Mouse (Mus musculus): ENCODE data around the gene Atp6v0a1. TPM values are rescaled to one million over a fixed set of nuclear protein-coding genes. Genes with fewer than 3 reads are reported as not detected.

The Atp6v0a1 gene
- polyA plus RNA-seq, 1 experiment from 2014 or later = 29.4 TPM

- peaks cover under 1% of the 10 kb centered on the region for H3K4me1 ChIP-seq (ENCODE audit: insufficient read depth)
- no peaks in the 10 kb centered on the region for H3K27me3 ChIP-seq (ENCODE audit: insufficient read depth, low read length)
- ATAC-seq = no peak
- H3K9ac ChIP-seq (replicated peaks) = no peak overlapping the region
- H3K9me3 ChIP-seq (ENCODE audit: low read length) = peaks cover 5% of the 10 kb centered on the region
- TF ChIP-seq CTCF (IDR thresholded peaks at IDR 0.05; ENCODE audit: low read depth) = no peak
- no peak for TF ChIP-seq EP300 (IDR thresholded peaks at IDR 0.05; ENCODE audit: low read depth)
- H3K36me3 ChIP-seq (replicated peaks; ENCODE audit: insufficient read depth, low read length) = peaks cover 57% of the 10 kb centered on the region
- H3K4me2 ChIP-seq (ENCODE audit: low read depth, low read length) = no peak overlapping the region
- no peak overlapping the region for H3K27ac ChIP-seq (ENCODE audit: low read depth)
- WGBS (ENCODE audit: insufficient replicate concordance) = 85% methylated on average over 8 of the region's 8 CpGs
- H3K4me3 ChIP-seq (ENCODE audit: low read depth, low read length) = no peak overlapping the region
- no peak for DNase-seq
These were observed 42.4 kb downstream of the Atp6v0a1 start for GRCm38 (mm10) chr11:101051617-101052016.

GRCm38 (mm10) chr11:101052751-101053473, 43.7 kb downstream of the Atp6v0a1 start:
- Histone ChIP-seq H3K27ac (ENCODE audit: low read depth) (peak overlapping the region; percentile 37), H3K36me3 (replicated peaks; ENCODE audit: insufficient read depth, low read length) (peaks cover 57% of the 10 kb centered on the region)

GRCm38 (mm10) chr11:101053974-101054373, 44.7 kb downstream of the Atp6v0a1 start:
- peaks cover 3% of the 10 kb centered on the region for H3K4me1 ChIP-seq (ENCODE audit: insufficient read depth)
- peaks cover 5% of the 10 kb centered on the region for H3K9me3 ChIP-seq (ENCODE audit: low read length)
- peaks cover 56% of the 10 kb centered on the region for H3K36me3 ChIP-seq (replicated peaks; ENCODE audit: insufficient read depth, low read length)
- WGBS (ENCODE audit: insufficient replicate concordance) = 100% methylated on average over 1 of the region's 1 CpGs
- no peak overlapping the region for H3K27ac ChIP-seq (ENCODE audit: low read depth)
- H3K27me3 ChIP-seq (ENCODE audit: insufficient read depth, low read length) = no peaks in the 10 kb centered on the region
- H3K9ac ChIP-seq (replicated peaks) = no peak overlapping the region
- no peak for ATAC-seq
- H3K4me2 ChIP-seq (ENCODE audit: low read depth, low read length) = no peak overlapping the region
- DNase-seq = no peak
- TF ChIP-seq EP300 (IDR thresholded peaks at IDR 0.05; ENCODE audit: low read depth) = no peak
- TF ChIP-seq CTCF (IDR thresholded peaks at IDR 0.05; ENCODE audit: low read depth) = peak; percentile 70
- H3K4me3 ChIP-seq (ENCODE audit: low read depth, low read length) = no peak overlapping the region

More at GRCm38 (mm10) chr11:101052751-101053473, 43.7 kb downstream of the Atp6v0a1 start:
- peaks cover 5% of the 10 kb centered on the region for H3K9me3 ChIP-seq (ENCODE audit: low read length)
- H3K4me2 ChIP-seq (ENCODE audit: low read depth, low read length) = no peak overlapping the region
- peak; percentile 62 for ATAC-seq
- no peak overlapping the region for H3K9ac ChIP-seq (replicated peaks)
- peak; percentile 52 for DNase-seq
- WGBS (ENCODE audit: insufficient replicate concordance) = 67% methylated on average over 10 of the region's 10 CpGs
- no peaks in the 10 kb centered on the region for H3K27me3 ChIP-seq (ENCODE audit: insufficient read depth, low read length)
- no peak for TF ChIP-seq CTCF (IDR thresholded peaks at IDR 0.05; ENCODE audit: low read depth)
- H3K4me1 ChIP-seq (ENCODE audit: insufficient read depth) = peaks cover 3% of the 10 kb centered on the region
- no peak overlapping the region for H3K4me3 ChIP-seq (ENCODE audit: low read depth, low read length)

GRCm38 (mm10) chr11:101055418-101055817, 46.2 kb downstream of the Atp6v0a1 start:
- Histone ChIP-seq H3K36me3 (replicated peaks; ENCODE audit: insufficient read depth, low read length) (peaks cover 45% of the 10 kb centered on the region), H3K4me1 (ENCODE audit: insufficient read depth) (peaks cover 3% of the 10 kb centered on the region), H3K9ac (replicated peaks) (no peak overlapping the region), H3K27me3 (ENCODE audit: insufficient read depth, low read length) (no peaks in the 10 kb centered on the region), H3K4me3 (ENCODE audit: low read depth, low read length) (no peak overlapping the region), H3K9me3 (ENCODE audit: low read length) (peaks cover 5% of the 10 kb centered on the region), H3K27ac (ENCODE audit: low read depth) (no peak overlapping the region), H3K4me2 (ENCODE audit: low read depth, low read length) (no peak overlapping the region)
- TF ChIP-seq EP300 (IDR thresholded peaks at IDR 0.05; ENCODE audit: low read depth) (no peak), CTCF (IDR thresholded peaks at IDR 0.05; ENCODE audit: low read depth) (no peak)
- ATAC-seq = no peak
- no peak for DNase-seq
- WGBS (ENCODE audit: insufficient replicate concordance) = 75% methylated on average over 14 of the region's 14 CpGs

GRCm38 (mm10) chr11:101056885-101057284, 47.6 kb downstream of the Atp6v0a1 start:
- Histone ChIP-seq H3K9me3 (ENCODE audit: low read length) (peaks cover 5% of the 10 kb centered on the region), H3K27me3 (ENCODE audit: insufficient read depth, low read length) (no peaks in the 10 kb centered on the region), H3K4me1 (ENCODE audit: insufficient read depth) (peaks cover 4% of the 10 kb centered on the region), H3K9ac (replicated peaks) (no peak overlapping the region), H3K27ac (ENCODE audit: low read depth) (peak overlapping the region; percentile 34; the same call in 1 of the 2 replicates), H3K4me3 (ENCODE audit: low read depth, low read length) (no peak overlapping the region), H3K4me2 (ENCODE audit: low read depth, low read length) (no peak overlapping the region), H3K36me3 (replicated peaks; ENCODE audit: insufficient read depth, low read length) (peaks cover 38% of the 10 kb centered on the region)
- ATAC-seq (no peak; the same call in 1 of the 2 replicates), DNase-seq (no peak)
- WGBS (ENCODE audit: insufficient replicate concordance) = 60% methylated on average over 8 of the region's 8 CpGs
- no peak for TF ChIP-seq EP300 (IDR thresholded peaks at IDR 0.05; ENCODE audit: low read depth)
- no peak for TF ChIP-seq CTCF (IDR thresholded peaks at IDR 0.05; ENCODE audit: low read depth)

GRCm38 (mm10) chr11:101057860-101058259, 48.6 kb downstream of the Atp6v0a1 start:
- peaks cover 5% of the 10 kb centered on the region for H3K9me3 ChIP-seq (ENCODE audit: low read length)
- no peak overlapping the region for H3K9ac ChIP-seq (replicated peaks)
- peak; percentile 87 for DNase-seq
- no peak overlapping the region for H3K4me3 ChIP-seq (ENCODE audit: low read depth, low read length)
- peak; percentile 56 for ATAC-seq
- no peak overlapping the region for H3K4me2 ChIP-seq (ENCODE audit: low read depth, low read length)
- peaks cover 13% of the 10 kb centered on the region for H3K4me1 ChIP-seq (ENCODE audit: insufficient read depth)
- H3K36me3 ChIP-seq (replicated peaks; ENCODE audit: insufficient read depth, low read length) = peaks cover 44% of the 10 kb centered on the region
- WGBS (ENCODE audit: insufficient replicate concordance) = 24% methylated on average over 5 of the region's 5 CpGs
- H3K27ac ChIP-seq (ENCODE audit: low read depth) = no peak overlapping the region
- no peaks in the 10 kb centered on the region for H3K27me3 ChIP-seq (ENCODE audit: insufficient read depth, low read length)
- TF ChIP-seq EP300 (IDR thresholded peaks at IDR 0.05; ENCODE audit: low read depth) = no peak
- TF ChIP-seq CTCF (IDR thresholded peaks at IDR 0.05; ENCODE audit: low read depth) = peak; percentile 92

All from liver, postnatal 0 days (tissue).